Mouse (Mus musculus) lung, embryonic 16.5 days (tissue): ENCODE data around the gene Ano1. TPM values are rescaled to one million over a fixed set of nuclear protein-coding genes. Genes with fewer than 3 reads are reported as not detected.

ENCODE experiments used
- polyA plus RNA-seq: library from polyadenylated mRNA; unstranded; fragments of >200 nt; fragmentation: Nextera tagmentation; extraction: Ambion mirVana; gene quantifications from 2 replicates; pipeline ENCODE4 v1.2.1, GENCODE M21; 2015

The Ano1 gene
- polyA plus RNA-seq, 1 experiment from 2014 or later: 111 TPM

Other genes with a start within 250 kb of the Ano1 start
- 16.4 and 25.9 TPM in 2 replicates for gene Ppfia1, start 198.2 kb downstream of the Ano1 start, polyA plus RNA-seq
- 11.5 and 12.7 TPM in 2 replicates for gene Fadd, start 169.5 kb downstream of the Ano1 start, polyA plus RNA-seq
- gene Fgf3, start 86.1 kb upstream of the Ano1 start, polyA plus RNA-seq: not detected in 2 replicates
- gene Fgf4, start 95.4 kb upstream of the Ano1 start, polyA plus RNA-seq: not detected in 2 replicates
- not detected in 2 replicates for gene Fgf15, start 144.6 kb upstream of the Ano1 start, polyA plus RNA-seq
- gene LTO1, start 163.1 kb upstream of the Ano1 start, polyA plus RNA-seq: 28.2 and 29.1 TPM in 2 replicates
- gene Ccnd1, start 188.0 kb upstream of the Ano1 start, polyA plus RNA-seq: 92.5 and 122 TPM in 2 replicates